Mouse (Mus musculus) layer of hippocampus, postnatal 10 days (tissue): ENCODE results near the gene Homer2. TPM values are rescaled to one million over a fixed set of nuclear protein-coding genes. Genes with fewer than 3 reads are reported as not detected.

ENCODE experiments used
- DNase-seq, 2 experiments: peaks; one replicate each; pipeline ENCODE4 v3.0.0; 2021; ENCODE audit warnings: low spot score in 2 of 2
- total RNA-seq, 2 experiments: library from RNA; stranded (reverse); gene quantifications; 2 replicates each; pipeline ENCODE4 v1.2.3; 2021

Homer2 gene
- total RNA-seq, 2 experiments from 2014 or later = 96.8 to 103 TPM

GRCm38 (mm10) chr7:81565381-81566055 is 141.8 kb downstream of the Homer2 start:
- peak in 1 of 2 experiments; percentile 32 for DNase-seq

DNA sequence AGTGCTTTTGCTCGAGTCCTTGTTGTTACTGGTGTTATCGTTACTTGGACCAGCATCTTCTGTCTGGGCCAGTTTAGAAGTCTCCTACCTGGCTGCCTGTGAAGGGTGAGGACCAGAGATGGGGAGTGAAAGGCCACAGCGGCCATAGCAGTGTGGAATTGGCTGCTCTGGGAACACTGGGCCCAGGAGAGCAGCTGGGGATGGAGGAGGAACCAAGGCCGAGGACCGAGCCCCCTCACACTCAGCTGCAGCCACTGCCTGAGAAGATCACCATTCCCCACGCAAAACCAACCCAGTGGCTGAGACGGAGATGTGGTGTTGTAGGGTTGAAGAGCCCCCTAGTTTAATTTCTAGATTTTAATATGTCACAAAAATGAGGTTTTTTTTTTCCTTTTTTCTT is 142.6 kb downstream of the Homer2 start:
- no peak for DNase-seq

- DNase-seq = no peak
Measured at GRCm38 (mm10) chr7:81563506-81564015, 143.8 kb downstream of the Homer2 start.

GRCm38 (mm10) chr7:81561211-81561610 is 146.1 kb downstream of the Homer2 start:
- no peak for DNase-seq

DNA sequence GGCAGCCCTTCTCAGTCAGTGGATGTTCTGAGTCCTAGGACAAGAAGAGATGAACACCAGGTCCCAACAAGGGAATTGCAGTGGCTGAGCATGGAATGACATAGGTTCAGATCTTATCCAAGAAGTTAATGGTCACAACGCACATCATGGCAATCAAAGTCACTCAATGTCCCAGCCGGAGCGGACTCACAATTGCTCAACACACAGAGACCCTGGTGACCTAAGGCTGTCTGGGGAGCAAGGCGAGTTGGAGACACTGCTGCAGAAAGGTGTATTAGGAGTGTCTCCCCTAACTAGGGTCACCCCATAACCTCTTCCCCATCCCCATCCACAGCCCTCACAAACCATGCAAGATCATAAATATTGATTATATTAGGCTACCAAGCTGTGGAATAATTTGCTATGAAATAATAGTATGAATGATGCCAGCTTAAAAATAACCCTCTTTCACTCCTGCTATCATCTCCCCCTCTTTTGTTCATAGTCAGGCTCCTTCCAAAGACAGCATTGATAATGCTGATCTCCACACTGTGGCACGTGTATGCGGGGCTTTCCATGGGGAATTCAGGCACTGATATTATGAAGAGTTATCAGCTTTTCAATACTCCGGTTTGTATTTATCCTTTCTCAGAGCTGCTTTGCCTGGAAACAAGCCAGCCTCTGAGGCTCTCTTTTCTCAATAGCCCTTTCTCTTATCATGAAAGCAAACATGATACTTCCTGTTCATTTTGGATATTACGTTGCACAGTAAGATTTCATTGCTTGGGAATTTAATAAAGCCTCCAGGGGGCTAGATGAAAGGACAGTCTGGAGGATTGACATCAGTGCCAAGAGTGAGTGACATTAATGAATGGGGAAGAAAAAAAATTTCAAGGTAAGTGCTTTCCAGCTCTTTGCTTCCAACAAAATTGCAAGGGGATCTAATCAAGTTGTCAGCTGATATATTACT is 147.0 kb downstream of the Homer2 start:
- no peak for DNase-seq

DNA sequence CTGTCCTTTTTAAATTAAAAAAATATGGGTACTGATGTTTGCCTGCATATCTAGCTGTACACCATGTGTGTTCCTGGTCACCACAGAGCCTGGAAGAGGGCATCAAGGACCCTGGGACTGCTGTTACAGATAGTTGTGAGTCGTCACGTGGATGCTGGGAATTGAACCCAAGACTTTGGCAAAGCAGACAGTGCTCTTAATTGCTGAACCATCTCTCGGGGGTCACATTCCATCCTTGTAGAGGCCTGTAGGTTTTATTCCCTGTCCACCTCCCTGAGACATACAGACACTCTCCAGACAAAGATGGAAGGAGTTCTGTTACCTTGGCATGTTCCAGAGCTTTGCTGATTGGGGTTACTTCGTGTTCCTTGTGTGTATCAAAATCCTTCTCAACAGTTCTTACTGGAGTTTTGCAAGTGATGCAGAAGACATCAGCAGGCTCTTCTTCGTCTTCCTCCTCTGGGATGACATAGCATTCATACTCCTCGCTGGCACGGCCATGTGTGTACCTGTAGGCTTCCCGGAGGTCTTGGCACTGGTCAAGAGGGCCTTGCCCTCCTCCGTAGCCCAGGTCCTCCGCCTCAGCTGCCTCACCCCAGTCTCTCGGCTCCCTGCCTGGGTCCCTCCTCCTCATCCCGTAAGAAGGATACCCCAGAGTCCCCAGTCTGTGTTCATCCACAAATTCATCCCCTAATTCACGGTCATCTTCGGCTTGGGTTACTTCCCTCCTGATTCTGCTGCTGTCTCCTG is 147.9 kb downstream of the Homer2 start:
- DNase-seq = no peak

GRCm38 (mm10) chr7:81557985-81558360 is 149.4 kb downstream of the Homer2 start:
- DNase-seq = no peak

DNA sequence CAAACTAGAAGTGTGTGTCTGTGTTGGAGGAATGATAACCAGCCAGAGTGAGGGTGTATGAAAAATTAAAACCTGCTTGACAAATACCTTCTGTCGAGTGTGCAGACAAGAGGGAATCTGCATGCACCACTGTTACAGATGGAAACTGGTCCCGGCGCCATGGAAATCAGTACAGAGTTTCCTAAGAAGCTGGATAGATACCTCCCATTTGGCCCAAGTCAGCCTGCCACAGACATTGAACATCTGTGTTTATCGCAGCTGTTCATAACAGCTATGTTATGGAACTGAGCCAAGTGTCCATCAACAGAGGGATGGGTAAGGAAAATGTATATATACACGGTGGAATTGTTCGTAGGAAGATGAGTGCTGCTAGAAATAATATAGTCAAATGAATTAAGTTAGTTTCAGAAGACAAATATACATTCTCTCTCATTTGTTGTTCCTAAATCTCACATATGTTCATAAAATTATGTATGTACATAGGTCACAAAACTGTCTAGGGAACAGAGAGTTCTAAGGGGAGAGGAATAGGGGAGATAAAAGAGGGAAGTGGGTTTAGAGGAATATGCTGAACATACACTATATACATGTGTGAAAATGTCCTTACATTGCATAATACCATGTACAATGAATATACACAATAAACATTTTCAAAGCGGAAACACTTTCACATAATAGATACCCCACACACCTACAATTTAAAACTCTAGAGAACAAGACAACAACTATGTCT is 149.9 kb downstream of the Homer2 start:
- no peak for DNase-seq

- DNase-seq = no peak
Measured at GRCm38 (mm10) chr7:81556839-81557238, 150.5 kb downstream of the Homer2 start.

DNA sequence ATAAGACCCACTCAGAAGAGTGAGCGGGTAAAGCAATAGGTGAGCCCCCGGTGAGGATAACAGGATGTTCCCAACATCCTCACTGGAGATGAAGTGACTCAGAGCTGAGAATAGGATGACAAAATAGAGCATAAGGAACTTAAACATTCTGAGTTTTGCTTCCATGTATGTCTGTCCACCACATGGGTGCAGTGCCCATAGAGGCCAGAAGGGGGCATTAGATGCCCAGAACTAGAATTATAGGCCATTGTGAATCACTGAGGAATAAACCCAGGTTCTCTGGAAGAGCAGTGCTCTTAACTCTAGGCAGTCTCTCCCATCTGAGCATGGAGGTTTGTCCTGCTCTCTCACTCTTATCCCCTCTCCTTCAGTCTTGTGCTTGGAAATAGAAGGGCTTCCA is 153.0 kb downstream of the Homer2 start:
- DNase-seq = peak; percentile 40 to 43

DNA sequence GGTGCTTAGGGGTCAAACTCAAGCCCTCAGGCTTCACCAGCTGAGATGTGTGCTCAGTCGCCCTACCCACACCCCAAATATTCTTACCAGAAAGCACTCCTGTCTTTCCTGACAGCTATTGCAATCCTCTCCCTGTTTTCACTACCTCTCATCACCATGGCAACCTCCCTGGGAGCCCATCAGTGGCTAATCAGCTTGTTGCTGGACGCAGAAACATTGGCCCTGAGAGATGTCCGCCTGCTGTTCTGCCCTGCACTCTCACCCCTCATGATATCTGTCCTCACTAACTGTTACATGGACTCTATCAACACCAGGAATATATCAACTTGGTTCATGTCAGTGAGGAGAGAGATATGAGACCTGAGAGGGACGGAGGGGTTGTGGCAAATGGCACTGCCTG is 153.7 kb downstream of the Homer2 start:
- no peak for DNase-seq

Other genes with a start within 250 kb of the Homer2 start
- gene Ap3b2, start 213.6 kb downstream of the Homer2 start, total RNA-seq = 100 to 1,000 TPM; 150 to 154 TPM
- not detected for gene BC048679, start 209.2 kb downstream of the Homer2 start, total RNA-seq
- under 1 TPM; 0.11 to 0.25 TPM for gene Fsd2, start 140.6 kb downstream of the Homer2 start, total RNA-seq
- 10 to 100 TPM; 15.3 to 19.9 TPM for gene Whamm, start 136.3 kb downstream of the Homer2 start, total RNA-seq
- gene Ramac, start 55.4 kb upstream of the Homer2 start, total RNA-seq = 10 to 100 TPM; 52.3 to 58.1 TPM
- 10 to 100 TPM; 30.8 to 37.8 TPM for gene 3110040N11Rik, start 82.0 kb upstream of the Homer2 start, total RNA-seq
- gene Btbd1, start 121.9 kb upstream of the Homer2 start, total RNA-seq = 100 to 1,000 TPM; 118 to 123 TPM
- gene Gm10160, start 148.3 kb upstream of the Homer2 start, total RNA-seq = not detected
- gene Tm6sf1, start 151.5 kb upstream of the Homer2 start, total RNA-seq = 10 to 100 TPM; 18.6 to 21.9 TPM
- gene Hdgfl3, start 226.9 kb upstream of the Homer2 start, total RNA-seq = 10 to 100 TPM; 70.0 to 74.6 TPM